Mouse (Mus musculus) gastrocnemius, adult 2 months (tissue): ENCODE measurements around the gene Ddrgk1. TPM values are rescaled to one million over a fixed set of nuclear protein-coding genes. Genes with fewer than 3 reads are reported as not detected.

Experiments
- DNase-seq: peaks from one replicate; pipeline ENCODE4 v3.0.0; 2022
- H3K27ac ChIP-seq: fragments of 200-600 bp; 2 replicates; pipeline ENCODE4 v1.8.1; 2022; ENCODE audit warnings: mild to moderate bottlenecking
- H3K4me3 ChIP-seq: fragments of 200-600 bp; 2 replicates; pipeline ENCODE4 v1.8.1; 2022; ENCODE audit warnings: mild to moderate bottlenecking, moderate library complexity
- CTCF ChIP-seq: fragments of 200-600 bp; IDR thresholded peaks from 2 replicates; pipeline ENCODE4 v1.8.1; 2022; ENCODE audit warnings: antibody characterized with exemption, mild to moderate bottlenecking, moderate library complexity
- intact Hi-C: fragments of 180-260 bp; cut with DNase I; formaldehyde crosslinking; loops from one replicate; pipeline ENCODE4 v1.15.1; 2025
- long read RNA-seq, 2 experiments: library from polyadenylated mRNA; stranded (forward); transcript quantifications; one replicate each; pipeline ENCODE4 v2.0.0; 2021
- total RNA-seq, 2 experiments: library from RNA; stranded (reverse); gene quantifications; 2 replicates each; pipeline ENCODE4 v1.2.3; 2021

Gene Ddrgk1
- total RNA-seq: 100 to 1,000 TPM; 104 to 127 TPM
- long read RNA-seq, experiment 1, transcript Ddrgk1-201 (9 exons, 1,238 nt): major isoform, 103 of 117 reads
- long read RNA-seq, experiment 1, partial matches to known transcripts: 9 of 117 reads
- long read RNA-seq, experiment 1, other reads (novel, unspliced or antisense): 4 of 117 reads
- long read RNA-seq, experiment 2, transcript Ddrgk1-201 (9 exons, 1,238 nt): major isoform, 118 of 138 reads
- long read RNA-seq, experiment 2, partial matches to known transcripts: 11 of 138 reads
- long read RNA-seq, experiment 2, other reads (novel, unspliced or antisense): 9 of 138 reads

DNA sequence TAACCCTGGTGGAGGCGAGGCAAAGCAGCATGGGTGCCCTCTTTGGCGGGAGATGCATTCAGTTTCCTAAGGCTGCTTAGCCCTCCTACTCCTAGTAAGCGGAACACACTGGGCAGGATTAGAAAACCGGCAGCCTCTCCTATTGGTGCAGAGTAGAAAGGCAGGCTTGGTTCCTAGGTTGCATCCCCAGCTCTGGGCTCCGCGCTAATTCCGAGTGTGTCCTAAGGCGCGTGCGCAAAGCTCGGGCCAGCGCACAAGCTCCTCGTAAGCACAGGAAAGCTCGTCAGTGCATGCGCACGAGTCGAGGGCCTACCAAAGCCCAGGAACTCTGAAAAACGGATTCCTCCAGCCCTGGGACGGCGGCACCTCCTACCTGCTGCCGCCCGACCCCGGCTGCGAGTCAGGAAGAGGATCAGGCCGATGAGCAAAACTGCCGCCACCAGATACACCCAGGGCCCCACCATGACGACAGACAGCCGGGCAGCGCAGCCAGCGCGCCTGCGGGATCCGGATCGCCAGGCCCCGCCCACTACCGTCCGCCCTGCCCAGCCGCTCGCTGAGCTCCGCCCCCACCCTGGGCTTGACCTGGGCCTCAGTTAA, at the start of gene Ddrgk1:
Gene Ddrgk1 (minus strand): TSS at position 558 of the 600 bp plus-strand sequence.
- H3K27ac ChIP-seq: peak within 1 kb of the TSS; percentile 100
- DNase-seq: peak; percentile 96
- intact Hi-C loops: no loop called here

DNA sequence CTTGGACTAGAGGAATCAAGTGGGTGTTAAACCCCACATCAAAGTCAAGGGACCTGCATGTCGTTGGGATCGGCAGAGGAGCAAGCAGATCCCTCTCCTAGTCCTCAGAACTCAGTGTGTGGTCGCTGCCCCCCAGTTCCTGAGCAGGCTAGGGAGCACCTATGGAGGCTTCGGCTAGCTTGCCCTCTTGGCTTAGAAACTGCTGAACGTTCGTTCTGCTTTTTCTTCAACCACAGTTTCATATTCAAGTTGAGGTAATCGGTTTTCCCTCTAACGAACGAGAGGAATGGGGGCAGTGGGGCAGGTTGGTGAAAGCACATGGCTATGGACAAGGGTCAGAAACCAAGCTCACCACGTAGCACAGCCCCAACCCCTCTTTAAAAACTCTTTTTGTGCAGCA, 42.6 kb upstream of the Ddrgk1 start:
- intact Hi-C loops: no loop called here
- Histone ChIP-seq H3K27ac (no peak overlapping the region), H3K4me3 (no peak overlapping the region)
- DNase-seq: no peak
- TF ChIP-seq CTCF: no peak

More for the DNA sequence above, at the start of gene Ddrgk1:
- no peak for TF ChIP-seq CTCF
- H3K4me3 ChIP-seq: peak within 1 kb of the TSS; percentile 87

DNA sequence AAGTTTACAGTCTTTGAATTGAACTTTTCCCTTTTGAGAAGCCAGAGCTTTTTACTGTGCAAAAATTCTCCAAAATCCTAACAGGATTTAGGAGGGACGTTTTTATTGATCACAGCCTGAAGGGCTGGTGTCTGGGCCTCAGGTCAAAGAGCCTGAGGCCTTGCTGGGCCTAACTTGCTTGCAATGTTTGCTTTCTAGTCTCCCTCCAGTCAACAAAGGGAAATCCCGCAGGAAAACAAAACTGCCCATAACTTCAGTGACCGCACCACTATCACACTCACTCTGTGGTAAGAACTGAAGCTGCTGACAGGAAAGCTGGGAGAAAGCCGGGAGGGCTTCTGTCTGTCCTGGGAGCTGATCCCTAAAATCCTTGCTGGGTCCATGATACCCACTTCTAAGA, 42.1 kb upstream of the Ddrgk1 start:
- intact Hi-C loops: no loop called here
- H3K27ac ChIP-seq: no peak overlapping the region

DNA sequence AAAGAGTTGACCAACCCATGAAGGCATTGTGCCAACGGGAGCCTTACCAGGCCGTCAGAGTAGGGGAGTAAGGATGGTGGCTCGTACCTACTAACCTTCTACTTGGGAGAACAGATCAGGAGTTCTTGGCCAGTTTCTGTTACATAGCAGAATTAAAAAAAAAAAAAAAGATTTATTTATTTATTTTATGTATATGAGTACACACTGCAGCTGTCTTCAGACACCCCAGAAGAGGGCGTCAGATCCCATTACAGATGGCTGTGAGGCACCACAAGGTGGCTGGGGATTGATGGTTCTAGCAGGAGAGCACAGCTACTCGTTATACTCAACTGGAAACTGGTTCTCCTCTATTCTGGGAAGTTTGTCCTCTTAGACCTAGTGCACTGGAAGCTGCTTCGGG, 40.7 kb upstream of the Ddrgk1 start:
- peak; percentile 12; the same call in 1 of the 2 replicates for TF ChIP-seq CTCF
- DNase-seq: no peak
- H3K27ac ChIP-seq: no peak overlapping the region
- intact Hi-C loops: no loop called here
- no peak overlapping the region for H3K4me3 ChIP-seq

More for the DNA sequence above, 42.1 kb upstream of the Ddrgk1 start:
- DNase-seq: no peak
- no peak for TF ChIP-seq CTCF
- no peak overlapping the region for H3K4me3 ChIP-seq

DNA sequence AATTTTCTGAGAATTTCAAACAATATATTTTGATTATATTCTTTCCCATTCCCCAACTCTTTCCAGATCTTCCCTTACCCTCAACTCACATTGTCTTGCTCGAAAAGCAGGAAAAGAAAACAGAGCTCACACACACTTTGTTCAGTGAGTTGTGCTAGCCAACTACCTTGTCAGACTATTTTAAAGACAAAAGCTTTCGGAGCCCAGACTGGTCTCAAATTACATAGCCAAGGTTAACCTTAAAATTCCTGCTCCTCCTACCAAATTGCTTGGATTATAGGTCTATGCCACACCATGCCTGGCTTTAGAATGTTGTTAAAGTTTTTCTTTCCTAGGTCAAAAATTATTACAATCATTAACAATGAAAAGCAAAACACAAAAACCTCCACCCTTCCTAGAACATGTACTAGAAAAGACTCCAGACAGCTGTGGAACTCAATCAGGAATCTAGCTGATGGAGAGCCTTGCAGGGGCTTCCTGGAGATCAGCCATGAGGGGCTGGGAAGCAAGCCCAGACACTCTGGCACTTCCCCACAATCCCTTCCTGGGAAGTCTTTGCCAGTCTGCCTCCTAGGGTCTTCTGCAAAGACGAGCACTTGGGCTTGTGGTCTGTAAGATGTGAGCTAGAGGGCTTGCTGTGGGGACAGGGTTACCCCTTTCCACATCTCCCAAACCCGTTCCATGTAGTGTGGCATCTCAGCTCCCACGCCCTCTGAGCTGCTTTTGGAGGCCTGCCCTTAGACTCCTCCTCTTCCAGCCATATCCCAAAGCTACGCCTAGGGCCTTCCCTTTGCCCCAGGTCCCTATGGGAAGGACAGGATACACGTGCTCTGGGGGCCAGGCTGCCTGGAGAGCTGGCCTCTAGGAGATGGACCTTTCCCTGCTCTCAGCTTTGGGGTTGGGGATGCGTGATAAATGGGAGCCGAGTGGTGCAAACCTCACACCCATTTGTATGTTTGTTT, 39.9 kb upstream of the Ddrgk1 start:
- TF ChIP-seq CTCF: no peak
- Histone ChIP-seq H3K27ac (no peak overlapping the region), H3K4me3 (no peak overlapping the region)
- no peak for DNase-seq
- intact Hi-C loops: no loop called here

DNA sequence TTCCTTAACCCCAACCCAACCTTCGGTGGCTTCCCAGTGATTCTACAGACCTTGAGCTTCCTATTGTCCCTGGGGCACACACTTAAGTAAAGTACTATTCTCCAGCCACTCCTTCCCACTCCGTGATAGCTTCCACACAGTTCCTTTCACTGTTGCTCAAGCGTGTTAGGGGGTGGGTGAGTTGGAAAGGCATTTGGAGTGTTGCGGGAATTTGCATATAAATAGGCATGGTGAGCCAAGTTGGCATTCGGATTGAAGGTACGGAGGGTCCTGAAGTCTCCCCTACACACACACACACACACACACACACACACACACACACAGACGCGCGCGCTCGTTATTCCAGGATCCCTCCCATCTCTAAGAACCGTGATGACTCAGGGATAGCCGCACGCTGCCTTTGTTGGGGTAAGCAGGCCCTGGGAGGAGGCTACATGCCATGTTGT, 33.4 kb upstream of the Ddrgk1 start:
- intact Hi-C loops: no loop called here
- no peak for DNase-seq
- H3K27ac ChIP-seq: no peak overlapping the region
- TF ChIP-seq CTCF: no peak
- H3K4me3 ChIP-seq: peak overlapping the region; percentile 73

DNA sequence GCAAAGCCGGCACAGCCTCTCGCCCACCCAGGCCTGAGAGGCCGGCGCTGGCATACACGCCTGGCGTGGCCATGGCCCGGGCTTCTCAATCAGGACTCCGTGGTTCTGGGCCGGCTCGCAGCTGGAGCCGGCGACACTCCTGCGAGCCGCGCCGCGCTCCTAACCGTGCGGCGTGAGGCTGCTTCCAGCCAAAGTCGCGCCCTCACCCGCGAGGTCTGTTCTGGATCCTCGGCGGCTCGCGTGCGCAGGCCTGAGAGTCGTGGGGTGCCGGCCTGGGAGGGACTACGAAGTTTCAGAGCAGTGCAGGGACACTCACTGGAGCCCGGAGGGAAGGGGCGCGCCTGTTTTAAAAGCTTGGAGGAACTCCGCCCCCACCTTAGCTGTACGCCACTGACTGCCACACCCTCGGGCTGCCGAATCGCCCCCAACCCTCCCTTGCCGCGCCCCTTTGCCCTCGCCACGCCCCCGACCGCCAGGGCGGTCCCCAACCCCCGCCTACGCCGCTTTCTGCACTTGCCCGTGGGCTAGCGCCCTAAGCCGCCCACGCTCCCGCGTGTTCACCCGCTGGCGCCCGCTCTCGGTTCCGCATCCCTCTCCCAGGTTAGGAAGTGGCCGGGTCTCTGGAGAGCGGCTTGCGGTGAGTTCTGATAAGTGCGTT, 32.8 kb upstream of the Ddrgk1 start, which contains the start of gene Slc4a11:
Gene Slc4a11 (minus strand): TSS at position 367 of the 658 bp plus-strand sequence.
- peak; percentile 69 for DNase-seq
- intact Hi-C loops: no loop called here
- Histone ChIP-seq H3K4me3 (peak within 1 kb of the TSS; percentile 73), H3K27ac (no peak within 1 kb of the TSS)
- TF ChIP-seq CTCF: no peak

DNA sequence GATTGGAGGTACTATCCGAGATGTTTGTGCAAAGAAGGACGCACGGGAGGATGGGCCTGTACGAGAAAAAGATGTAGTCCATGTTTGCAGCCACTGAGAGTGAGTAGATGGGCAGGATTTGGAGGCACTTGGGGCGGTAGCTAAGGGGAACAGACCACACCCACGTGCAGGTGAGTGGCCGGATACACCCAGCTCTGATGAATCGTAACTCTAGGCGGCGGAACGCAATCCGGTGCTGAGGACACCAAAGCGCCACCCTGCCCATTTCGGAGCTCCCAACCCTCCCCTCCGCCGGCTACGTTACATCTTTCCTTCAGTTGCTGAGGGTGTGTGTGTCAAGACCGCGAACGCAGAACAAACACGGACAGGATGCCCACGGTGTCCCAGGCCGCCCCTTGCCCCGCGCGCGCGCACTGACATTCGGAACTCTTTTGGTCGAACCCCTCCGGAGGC, 32.3 kb upstream of the Ddrgk1 start:
- intact Hi-C loops: no loop called here
- no peak for DNase-seq
- Histone ChIP-seq H3K27ac (no peak overlapping the region), H3K4me3 (peak overlapping the region; percentile 73)
- TF ChIP-seq CTCF: no peak

DNA sequence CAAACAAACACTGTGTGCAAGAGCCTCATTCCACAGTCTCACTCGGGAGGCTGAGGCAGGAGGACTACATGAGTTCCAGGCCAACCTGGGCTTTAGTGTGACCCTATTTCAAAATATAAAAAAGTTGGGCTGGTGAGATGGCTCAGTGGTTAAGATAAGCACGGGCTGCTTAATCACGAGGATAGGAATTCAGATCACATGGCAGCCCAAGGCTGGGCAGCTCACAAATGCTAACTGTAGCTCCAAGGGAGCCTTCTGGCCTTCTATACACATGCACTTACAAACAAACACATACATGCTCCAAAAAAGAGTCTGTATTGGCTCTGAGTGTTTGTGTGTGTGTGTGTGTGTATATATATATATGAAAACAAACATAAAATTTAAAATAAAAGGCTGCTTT, 29.1 kb upstream of the Ddrgk1 start:
- no peak for DNase-seq
- Histone ChIP-seq H3K27ac (no peak overlapping the region), H3K4me3 (no peak overlapping the region)
- TF ChIP-seq CTCF: no peak
- intact Hi-C loops: no loop called here

DNA sequence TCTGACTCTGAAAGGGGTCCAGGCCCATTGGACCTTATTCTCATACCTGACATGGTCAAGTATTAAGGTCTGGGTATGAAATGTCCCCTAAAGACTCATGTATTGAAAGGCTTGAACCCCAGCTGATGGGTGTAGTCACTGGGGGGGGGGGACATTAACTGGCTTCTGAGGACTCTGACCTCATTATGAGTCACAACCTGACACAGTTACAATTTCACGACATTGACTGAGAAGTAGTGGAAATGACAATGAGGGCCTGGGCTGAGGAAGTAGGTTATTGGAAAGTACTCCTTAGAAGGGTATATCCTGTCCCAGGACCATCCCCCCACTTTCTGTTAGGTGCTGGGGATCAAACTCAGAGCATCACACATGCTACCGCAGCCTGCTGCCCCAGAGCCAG, 24.6 kb upstream of the Ddrgk1 start:
- TF ChIP-seq CTCF: no peak
- no peak overlapping the region for H3K27ac ChIP-seq
- intact Hi-C loops: no loop called here
- DNase-seq: no peak
- no peak overlapping the region for H3K4me3 ChIP-seq

DNA sequence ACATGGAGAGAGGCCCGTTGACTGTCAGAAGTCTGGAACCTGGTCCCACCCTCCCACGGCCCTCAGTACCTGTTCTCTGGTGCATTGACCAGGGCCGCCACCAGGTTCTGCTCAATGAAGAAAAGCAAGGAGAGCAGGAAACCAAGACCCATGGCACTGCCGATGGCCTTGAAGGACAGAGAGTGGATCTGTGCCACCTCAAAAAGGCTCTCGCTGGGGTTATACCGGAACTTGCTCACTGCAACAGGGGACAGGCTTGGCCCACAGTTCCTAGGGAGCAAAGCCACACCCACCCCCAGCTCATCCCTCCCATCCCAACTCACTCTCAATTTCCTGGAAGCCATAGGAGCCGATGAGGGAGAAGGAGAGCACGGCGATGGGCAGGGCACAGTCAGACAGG, 21.0 kb upstream of the Ddrgk1 start:
- intact Hi-C loops: no loop called here
- no peak for DNase-seq
- Histone ChIP-seq H3K27ac (no peak overlapping the region), H3K4me3 (no peak overlapping the region)
- TF ChIP-seq CTCF: no peak

DNA sequence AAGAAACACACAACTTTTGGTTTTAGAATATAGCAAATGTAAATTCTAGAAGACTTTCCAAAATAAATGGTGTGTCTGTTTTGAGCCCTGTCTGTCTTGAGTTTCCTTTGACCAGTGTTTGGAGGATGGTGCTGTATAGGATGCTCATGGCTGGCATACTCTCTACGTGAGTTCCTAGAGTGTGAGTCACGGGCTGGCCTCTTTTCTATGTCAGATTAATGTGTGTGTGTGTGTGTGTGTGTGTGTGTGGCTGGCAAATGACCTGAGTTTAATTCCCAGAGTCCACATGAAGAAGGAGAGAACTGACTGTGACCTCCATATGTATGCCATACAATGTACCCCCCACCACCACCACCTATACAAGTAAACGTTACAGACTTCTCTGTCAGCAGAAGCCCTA, 17.1 kb upstream of the Ddrgk1 start:
- intact Hi-C loops: no loop called here
- no peak for TF ChIP-seq CTCF
- no peak overlapping the region for H3K4me3 ChIP-seq
- DNase-seq: no peak
- no peak overlapping the region for H3K27ac ChIP-seq
